ENCODE assay signal across 11 mouse cellular contexts in genomic region chr14:21583051-21583450, GRCm38 (mm10).
DNase-seq lines count a peak whose midpoint lies in the region; ATAC-seq and TF ChIP-seq lines count a peak whose summit lies in the region.
"Had no signal": no experiment of that assay in that cellular context is flagged by ENCODE, and none has a peak within 500 bp of the region (broad histone marks: within the 10 kb centered on the region; RNA-seq: fewer than 3 reads in every experiment).

No protein-coding gene starts in this region.

- peak; percentile 43 to 54 for DNase-seq in frontal cortex, postnatal 36 days (ENCODE audit: low spot score in 2 of 2)
- DNase-seq in frontal cortex, postnatal 10 days (ENCODE audit: low spot score in 2 of 2) = no peak
- no peak for DNase-seq in midbrain, embryonic 10.5 days (ENCODE audit: low spot score)
- no peak for DNase-seq in midbrain, postnatal 0 days (ENCODE audit: low spot score)
- DNase-seq in layer of hippocampus, adult 9-10 months (ENCODE audit: low spot score) = peak; percentile 22
- peak; percentile 44 to 61 for DNase-seq in right cerebral cortex, postnatal 36 days (ENCODE audit: low spot score in 2 of 2)
- DNase-seq in kidney, postnatal 4 days = no peak
- no peak for DNase-seq in thymus, postnatal 25 days
- DNase-seq: adrenal gland, postnatal 25 days had no signal

- no peaks in the 10 kb centered on the region for H3K9me3 ChIP-seq in midbrain, embryonic 10.5 days (replicated peaks)
- H3K9me3 ChIP-seq in midbrain, postnatal 0 days (ENCODE audit: low read length) = no peaks in the 10 kb centered on the region
- H3K9me3 ChIP-seq: liver, embryonic 15.5 days had no signal

- H3K4me3 ChIP-seq in midbrain, embryonic 10.5 days = no peak overlapping the region
- H3K4me3 ChIP-seq in midbrain, postnatal 0 days (ENCODE audit: low read depth, low read length) = no peak overlapping the region
- H3K4me3 ChIP-seq: liver, embryonic 15.5 days had no signal

- H3K27me3 ChIP-seq in midbrain, embryonic 10.5 days (ENCODE audit: low read depth, poor library complexity, severe bottlenecking) = no peaks in the 10 kb centered on the region
- no peaks in the 10 kb centered on the region for H3K27me3 ChIP-seq in midbrain, postnatal 0 days (ENCODE audit: insufficient read depth, low read length)
- H3K27me3 ChIP-seq: liver, embryonic 15.5 days had no signal

- 0 out of 2 replicates have a peak overlapping the region, but pooled peaks have one; percentile 49 for H3K27ac ChIP-seq in midbrain, embryonic 10.5 days (replicated peaks)
- no peak overlapping the region for H3K27ac ChIP-seq in midbrain, postnatal 0 days (ENCODE audit: low read depth, low read length)
- H3K27ac ChIP-seq: kidney, postnatal 0 days; liver, embryonic 15.5 days had no signal

- 88% methylated on average over 6 of the region's 6 CpGs for WGBS in midbrain, embryonic 10.5 days
- 62% methylated on average over 6 of the region's 6 CpGs for WGBS in midbrain, postnatal 0 days

- no peak overlapping the region for H3K4me2 ChIP-seq in midbrain, postnatal 0 days (ENCODE audit: low read depth, low read length, poor library complexity, severe bottlenecking)
- H3K4me2 ChIP-seq: liver, embryonic 15.5 days had no signal

- peaks cover 90% of the 10 kb centered on the region for H3K4me1 ChIP-seq in midbrain, embryonic 10.5 days
- H3K4me1 ChIP-seq in midbrain, postnatal 0 days (ENCODE audit: insufficient read depth, low read length) = peaks cover 13% of the 10 kb centered on the region

- H3K36me3 ChIP-seq in midbrain, embryonic 10.5 days = no peaks in the 10 kb centered on the region
- H3K36me3 ChIP-seq in midbrain, postnatal 0 days (ENCODE audit: insufficient read depth, low read length) = no peaks in the 10 kb centered on the region
- H3K36me3 ChIP-seq: liver, embryonic 15.5 days had no signal

- H3K9ac ChIP-seq in midbrain, postnatal 0 days (replicated peaks; ENCODE audit: low read length, poor library complexity, severe bottlenecking) = no peak overlapping the region
- H3K9ac ChIP-seq: liver, embryonic 15.5 days had no signal

- no peak for TF ChIP-seq CTCF in midbrain, postnatal 0 days (IDR thresholded peaks at IDR 0.05)

- no peak for ATAC-seq in midbrain, postnatal 0 days (ENCODE audit: low FRiP score)

Comparison
In these comparisons a context has a peak if more than half of its experiments do, and no peak if none do; other contexts are left out.
1. DNase-seq: peak in frontal cortex, postnatal 36 days (2 of 2), layer of hippocampus, adult 9-10 months (single experiment) and right cerebral cortex, postnatal 36 days (2 of 2); none in frontal cortex, postnatal 10 days (0 of 2), midbrain, embryonic 10.5 days (single experiment), midbrain, postnatal 0 days (single experiment), kidney, postnatal 4 days (0 of 2) and thymus, postnatal 25 days (single experiment).